In genomic region chr9:107297059-107297458, GRCm38 (mm10) we compare ENCODE assay signal across 7 mouse cellular contexts. TPM values are rescaled to one million over a fixed set of nuclear protein-coding genes. Genes with fewer than 3 reads are reported as not detected.
DNase-seq lines count a peak whose midpoint lies in the region; ATAC-seq and TF ChIP-seq lines count a peak whose summit lies in the region.

No protein-coding gene starts in this region.

- no peak for TF ChIP-seq CTCF in hindbrain, postnatal 0 days (IDR thresholded peaks at IDR 0.05; ENCODE audit: low read depth)

- 14% methylated on average over 16 of the region's 16 CpGs for WGBS in hindbrain, postnatal 0 days

- in situ Hi-C loops in ES-E14 (cut with MboI; ENCODE audit: low sequenced_read_pairs in 2 of 2, unreplicated experiment in 2 of 2), result loop anchor here in 1 of 2 experiments (10.0 kb wide), 1 partner anchor 392 kb away; no protein-coding TSS in a partner anchor

- peak overlapping the region; percentile 46; the same call in 1 of the 2 replicates for H3K9ac ChIP-seq in ES-E14 (ENCODE audit: insufficient read depth, low read depth, low read length, poor library complexity, severe bottlenecking)
- H3K9ac ChIP-seq in hindbrain, postnatal 0 days (replicated peaks; ENCODE audit: low read length), result peak overlapping the region; percentile 66

- H3K4me3 ChIP-seq in ES-E14 (ENCODE audit: insufficient read depth in 1 of 2, low read depth in 1 of 2, low read length in 2 of 2, poor library complexity in 1 of 2, severe bottlenecking in 1 of 2), result peak overlapping the region; percentile 51 to 78
- peak overlapping the region; percentile 76 for H3K4me3 ChIP-seq in hindbrain, postnatal 0 days (ENCODE audit: low read length)

- ATAC-seq in hindbrain, postnatal 0 days, result no peak

- DNase-seq in CD4-positive helper T cell, adult 2 months (ENCODE audit: low read depth, low spot score), result peak; percentile 37
- no peak for DNase-seq in ES-E14 (ENCODE audit: low read depth, low spot score)
- no peak for DNase-seq in hindbrain, postnatal 0 days (ENCODE audit: low spot score)
- peak; percentile 58 for DNase-seq in lung, postnatal 10 days
- no peak for DNase-seq in gastrocnemius, postnatal 10 days
- no peak for DNase-seq in layer of hippocampus, postnatal 36 days
- no peak for DNase-seq in right cerebral cortex, postnatal 36 days (ENCODE audit: low spot score in 2 of 2)

- no peak overlapping the region for H3K27ac ChIP-seq in ES-E14 (ENCODE audit: insufficient read depth, low read depth, low read length, poor library complexity, severe bottlenecking)
- H3K27ac ChIP-seq in hindbrain, postnatal 0 days, result peak overlapping the region; percentile 55; the same call in 1 of the 2 replicates

- H3K36me3 ChIP-seq in ES-E14 (ENCODE audit: control insufficient read depth, insufficient read depth, low read length, poor library complexity, severe bottlenecking), result peaks cover 7% of the 10 kb centered on the region; the same call in 1 of the 2 replicates
- peaks cover 11% of the 10 kb centered on the region; the same call in 1 of the 2 replicates for H3K36me3 ChIP-seq in hindbrain, postnatal 0 days (ENCODE audit: insufficient read depth, low read length)

- no peaks in the 10 kb centered on the region for H3K9me3 ChIP-seq in ES-E14 (ENCODE audit: control insufficient read depth, insufficient read depth, low read depth, low read length)
- H3K9me3 ChIP-seq in hindbrain, postnatal 0 days (ENCODE audit: low read length), result no peaks in the 10 kb centered on the region

- H3K4me2 ChIP-seq in hindbrain, postnatal 0 days (ENCODE audit: low read depth, low read length), result peak overlapping the region; percentile 72

- peaks cover 0 to 19% of the 10 kb centered on the region in 2 experiments; a peak in 2 of 4 replicates for H3K4me1 ChIP-seq in ES-E14 (ENCODE audit: control insufficient read depth in 2 of 2, insufficient read depth in 2 of 2, low read length in 2 of 2, poor library complexity in 1 of 2)
- no peaks in the 10 kb centered on the region; the same call in 1 of the 2 replicates for H3K4me1 ChIP-seq in hindbrain, postnatal 0 days (ENCODE audit: insufficient read depth, low read length)

- no peaks in the 10 kb centered on the region for H3K27me3 ChIP-seq in hindbrain, postnatal 0 days (ENCODE audit: insufficient read depth, low read length)

TF ChIP-seq in ES-E14, 5 proteins besides CTCF, POLR2A, EP300 and RAD21:
- no peak for TF ChIP-seq ZNF384 (IDR thresholded peaks at IDR 0.05; ENCODE audit: low read depth, low read length)
- TF ChIP-seq ZC3H11A (IDR thresholded peaks at IDR 0.05; ENCODE audit: borderline replicate concordance, low read depth, low read length), result no peak
- no peak for TF ChIP-seq MAFK (IDR thresholded peaks at IDR 0.05; ENCODE audit: insufficient read depth, low read depth, low read length)
- no peak for TF ChIP-seq HCFC1 (IDR thresholded peaks at IDR 0.05; ENCODE audit: borderline replicate concordance, insufficient read depth, low read length)
- no peak for TF ChIP-seq CHD2 (IDR thresholded peaks at IDR 0.05; ENCODE audit: low read depth, low read length)

RNA-seq across cellular contexts. Expression of gene Cish, which starts 1.2 kb away (rescaled TPM):
- total RNA-seq in ES-E14 (2012; rRNA removed), result 1.5 and 2.5 TPM in 2 replicates
- 2.8 and 5.3 TPM in 2 replicates for total RNA-seq in hindbrain, postnatal 0 days (2014; rRNA removed)
- polyA plus RNA-seq in hindbrain, postnatal 0 days (2015; fragmentation: Nextera tagmentation; extraction: Ambion mirVana), result 8.6 and 8.8 TPM in 2 replicates
- total RNA-seq in gastrocnemius, postnatal 10 days (2021), result 10 to 100 TPM in 1 of 2 experiments, 1 to 10 TPM in 1; 6.7 to 16.8 TPM
- total RNA-seq in layer of hippocampus, postnatal 36 days (2021), result 1 to 10 TPM; 3.8 to 3.9 TPM

RNA-seq across cellular contexts. Expression of gene Mapkapk3, which starts 7.4 kb away (rescaled TPM):
- 25.7 and 49.1 TPM in 2 replicates for total RNA-seq in ES-E14 (2012; rRNA removed)
- 3.5 and 3.8 TPM in 2 replicates for total RNA-seq in hindbrain, postnatal 0 days (2014; rRNA removed)
- polyA plus RNA-seq in hindbrain, postnatal 0 days (2015; fragmentation: Nextera tagmentation; extraction: Ambion mirVana), result 2.6 and 3.0 TPM in 2 replicates
- 10 to 100 TPM; 11.0 to 14.4 TPM for total RNA-seq in gastrocnemius, postnatal 10 days (2021)
- 1 to 10 TPM; 1.6 to 2.9 TPM for total RNA-seq in layer of hippocampus, postnatal 36 days (2021)

RNA-seq across cellular contexts. Expression of gene Hemk1, which starts 41.1 kb away (rescaled TPM):
- 29.1 and 41.3 TPM in 2 replicates for total RNA-seq in ES-E14 (2012; rRNA removed)
- total RNA-seq in hindbrain, postnatal 0 days (2014; rRNA removed), result 14.8 and 18.1 TPM in 2 replicates
- polyA plus RNA-seq in hindbrain, postnatal 0 days (2015; fragmentation: Nextera tagmentation; extraction: Ambion mirVana), result 13.6 and 16.4 TPM in 2 replicates
- total RNA-seq in gastrocnemius, postnatal 10 days (2021), result 10 to 100 TPM; 12.8 to 14.4 TPM
- 10 to 100 TPM; 17.2 to 19.5 TPM for total RNA-seq in layer of hippocampus, postnatal 36 days (2021)

RNA-seq across cellular contexts. Expression of gene 6430571L13Rik, which starts 43.3 kb away (rescaled TPM):
- 0.45 and 0.95 TPM in 2 replicates for total RNA-seq in ES-E14 (2012; rRNA removed)
- 12.5 and 27.7 TPM in 2 replicates for total RNA-seq in hindbrain, postnatal 0 days (2014; rRNA removed)
- polyA plus RNA-seq in hindbrain, postnatal 0 days (2015; fragmentation: Nextera tagmentation; extraction: Ambion mirVana), result 10.9 and 11.2 TPM in 2 replicates
- total RNA-seq in gastrocnemius, postnatal 10 days (2021), result 10 to 100 TPM; 29.4 to 54.7 TPM
- 1 to 10 TPM; 1.5 to 1.9 TPM for total RNA-seq in layer of hippocampus, postnatal 36 days (2021)

Comparison
In these comparisons a context has a peak if more than half of its experiments do, and no peak if none do; other contexts are left out.
1. DNase-seq: peak in CD4-positive helper T cell, adult 2 months (single experiment) and lung, postnatal 10 days (single experiment); none in ES-E14 (single experiment), hindbrain, postnatal 0 days (single experiment), gastrocnemius, postnatal 10 days (single experiment), layer of hippocampus, postnatal 36 days (0 of 2) and right cerebral cortex, postnatal 36 days (0 of 2).